Mouse (Mus musculus) liver, embryonic 14.5 days (tissue): ENCODE results near the gene Ggt6. TPM values are rescaled to one million over a fixed set of nuclear protein-coding genes. Genes with fewer than 3 reads are reported as not detected.

Experiments used
- ATAC-seq: fragments of 200-750 bp; cut with Nextera tagmentation; 2 replicates; pipeline ENCODE4 v1.8.0; 2017; ENCODE audit warnings: moderate number of reproducible peaks, mild to moderate bottlenecking, moderate library complexity; ENCODE audit not compliant: insufficient read depth
- DNase-seq, 3 experiments: peaks; one replicate each; pipeline ENCODE4 v3.0.0-alpha.2; 2012 to 2013; ENCODE audit warnings: low read depth in 3 of 3, low spot score in 3 of 3
- H3K27ac ChIP-seq: fragments of 300-500 bp; sonication (generic); 2 replicates; pipeline ENCODE4 v1.5.1; 2014; ENCODE audit warnings: moderate library complexity, mild to moderate bottlenecking, control low read depth, inconsistent platforms
- H3K27me3 ChIP-seq: fragments of 300-500 bp; sonication (generic); 2 replicates; pipeline ENCODE4 v1.6.1; 2014; ENCODE audit warnings: mild to moderate bottlenecking, low read length, moderate library complexity; ENCODE audit not compliant: control insufficient read depth, insufficient read depth
- H3K36me3 ChIP-seq: fragments of 300-500 bp; sonication (generic); replicated peaks from 2 replicates; pipeline ENCODE4 v1.6.1; 2014; ENCODE audit warnings: low read depth; ENCODE audit not compliant: control insufficient read depth, insufficient read depth
- H3K4me1 ChIP-seq, 2 experiments: fragments of 200-500 bp in 1 of 2; fragments of 300-500 bp in 1 of 2; sonication (generic) in 1 of 2; replicated peaks; 2 replicates each; pipeline ENCODE4 v1.6.1; 2012 to 2014; ENCODE audit warnings: antibody characterized with exemption in 1 of 2, inconsistent platforms in 1 of 2, low read length in 1 of 2; ENCODE audit not compliant: control insufficient read depth in 2 of 2, insufficient read depth in 2 of 2
- H3K4me2 ChIP-seq: fragments of 300-500 bp; sonication (generic); 2 replicates; pipeline ENCODE4 v1.6.1; 2014; ENCODE audit warnings: low read depth, mild to moderate bottlenecking, control low read depth, moderate library complexity
- H3K4me3 ChIP-seq, 2 experiments: fragments of 200-500 bp in 1 of 2; fragments of 300-500 bp in 1 of 2; sonication (generic) in 1 of 2; 2 replicates each; pipeline ENCODE4 v1.5.1; 2012 to 2014; ENCODE audit warnings: low read depth in 2 of 2, low read length in 2 of 2, mild to moderate bottlenecking in 2 of 2, control low read depth in 1 of 2, inconsistent platforms in 1 of 2, moderate library complexity in 1 of 2; ENCODE audit not compliant: insufficient read depth in 1 of 2
- H3K9ac ChIP-seq: fragments of 300-500 bp; sonication (generic); replicated peaks from 2 replicates; pipeline ENCODE4 v1.6.1; 2014; ENCODE audit warnings: mild to moderate bottlenecking, control low read depth, moderate library complexity
- H3K9me3 ChIP-seq: fragments of 300-500 bp; sonication (generic); 2 replicates; pipeline ENCODE4 v1.6.1; 2016; ENCODE audit warnings: low read length, mixed read lengths; ENCODE audit not compliant: control insufficient read depth
- CTCF ChIP-seq: IDR thresholded peaks from 2 replicates; pipeline ENCODE4 v1.5.1; 2016; ENCODE audit warnings: antibody characterized with exemption, low read depth, control low read depth
- EP300 ChIP-seq: IDR thresholded peaks from 2 replicates; pipeline ENCODE4 v1.6.1; 2016; ENCODE audit warnings: antibody characterized with exemption, low read depth
- WGBS: fragments of 180-500 bp; shearing (Covaris S2); extraction: QIAGEN DNeasy Blood & Tissue Kit; methylation state at CpG from one replicate; pipeline ENCODE4 v1.1.7; 2014; ENCODE audit not compliant: insufficient replicate concordance; 5-methylcytosine and 5-hydroxymethylcytosine counted together
- polyA plus RNA-seq, 2 experiments: library from polyadenylated mRNA; depleted of rRNA in 1 of 2; stranded (reverse) in 1 of 2; unstranded in 1 of 2; fragments of >200 nt; fragmentation: Nextera tagmentation in 1 of 2; extraction: Ambion mirVana in 1 of 2; gene quantifications; 2 replicates each; pipeline versions ENCODE4 v1.2.1 to v1.2.3; 2012 to 2014

The Ggt6 gene
- polyA plus RNA-seq, 2 experiments = 0.10 to 0.25 TPM

DNA sequence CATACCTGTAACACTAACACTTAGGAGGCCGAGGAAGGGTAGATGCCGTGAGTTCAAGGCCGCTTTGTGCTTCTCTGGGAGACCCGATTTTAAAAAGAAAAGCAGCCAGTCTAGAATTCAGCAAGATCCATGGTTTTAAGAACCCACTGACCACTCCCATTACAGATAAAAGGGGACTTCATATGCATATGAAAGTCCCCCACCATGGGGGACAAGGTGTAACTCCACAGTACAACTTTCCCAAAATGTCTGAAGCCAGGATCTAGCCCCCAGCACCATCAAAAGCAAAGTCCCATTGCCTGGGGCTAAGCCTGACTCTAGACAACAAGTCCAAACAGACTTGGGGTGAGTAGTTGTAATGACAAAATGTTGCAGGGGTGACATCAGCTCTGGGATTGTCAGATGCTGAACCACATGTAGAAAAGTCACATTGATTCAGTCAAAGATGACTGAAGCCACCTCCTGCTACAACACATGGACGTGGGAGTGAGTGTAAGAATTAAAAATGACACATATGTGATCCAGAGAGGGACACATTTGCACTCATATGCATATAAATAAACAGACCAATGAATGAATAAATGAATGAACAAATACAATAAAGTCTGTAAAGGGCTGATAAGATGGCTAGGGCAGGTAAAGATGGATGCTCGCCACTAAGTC lies 14.7 kb upstream of the Ggt6 start:
- TF ChIP-seq EP300 = no peak
- TF ChIP-seq CTCF = no peak
- no peak overlapping the region for H3K27ac ChIP-seq
- H3K9me3 ChIP-seq = no peaks in the 10 kb centered on the region
- no peak overlapping the region for H3K4me2 ChIP-seq
- H3K4me3 ChIP-seq = no peak overlapping the region
- H3K36me3 ChIP-seq = no peaks in the 10 kb centered on the region
- H3K9ac ChIP-seq = no peak overlapping the region; the same call in 1 of the 2 replicates
- H3K27me3 ChIP-seq = no peaks in the 10 kb centered on the region
- DNase-seq (no peak), ATAC-seq (no peak)
- 70% methylated on average over 6 of the region's 6 CpGs for WGBS
- peaks cover 3 to 13% of the 10 kb centered on the region in 2 experiments for H3K4me1 ChIP-seq

DNA sequence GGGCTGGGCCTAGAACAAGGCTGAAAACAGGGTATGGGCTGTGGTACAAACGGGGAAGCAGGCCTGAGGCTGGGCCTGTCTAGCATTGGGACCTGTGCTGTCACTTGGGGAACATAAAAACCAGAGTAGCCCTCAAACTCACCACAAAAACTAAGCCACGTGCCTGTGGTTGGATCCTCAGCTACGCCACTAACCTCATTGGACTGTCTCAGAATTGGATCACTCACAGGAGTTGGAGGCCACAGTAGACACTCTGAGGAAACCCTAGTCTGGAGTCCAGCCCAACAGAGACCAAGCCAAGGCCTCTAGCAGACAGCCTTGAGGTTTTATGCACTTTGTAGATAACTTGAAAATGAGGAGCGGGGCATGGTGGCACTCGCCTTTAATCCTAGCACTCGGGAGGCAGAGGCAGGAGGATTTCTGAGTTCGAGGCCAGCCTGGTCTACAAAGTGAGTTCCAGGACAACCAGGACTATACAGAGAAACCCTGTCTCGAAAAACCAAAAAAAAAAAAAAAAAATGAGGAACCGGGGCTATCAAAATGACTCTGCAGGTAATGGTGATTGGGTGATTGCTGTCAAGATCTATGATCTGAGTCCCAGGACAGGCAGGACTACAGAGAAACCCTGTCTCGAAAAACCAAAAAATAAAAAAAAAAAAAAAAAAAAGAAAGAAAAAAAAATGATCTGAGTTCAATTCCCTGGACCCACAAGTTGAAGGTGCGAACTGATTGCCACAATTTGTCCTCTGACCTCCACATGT lies 13.6 kb upstream of the Ggt6 start:
- DNase-seq = no peak
- H3K27me3 ChIP-seq = no peaks in the 10 kb centered on the region
- H3K4me2 ChIP-seq = no peak overlapping the region
- no peaks in the 10 kb centered on the region for H3K9me3 ChIP-seq
- no peak overlapping the region for H3K4me3 ChIP-seq
- no peak overlapping the region for H3K9ac ChIP-seq
- H3K36me3 ChIP-seq = no peaks in the 10 kb centered on the region
- H3K4me1 ChIP-seq = peaks cover 0 to 3% of the 10 kb centered on the region in 2 experiments; a peak in 2 of 4 replicates
- ATAC-seq = no peak
- TF ChIP-seq CTCF = no peak
- TF ChIP-seq EP300 = no peak
- no peak overlapping the region for H3K27ac ChIP-seq
- 51% methylated on average over 11 of the region's 11 CpGs for WGBS

DNA sequence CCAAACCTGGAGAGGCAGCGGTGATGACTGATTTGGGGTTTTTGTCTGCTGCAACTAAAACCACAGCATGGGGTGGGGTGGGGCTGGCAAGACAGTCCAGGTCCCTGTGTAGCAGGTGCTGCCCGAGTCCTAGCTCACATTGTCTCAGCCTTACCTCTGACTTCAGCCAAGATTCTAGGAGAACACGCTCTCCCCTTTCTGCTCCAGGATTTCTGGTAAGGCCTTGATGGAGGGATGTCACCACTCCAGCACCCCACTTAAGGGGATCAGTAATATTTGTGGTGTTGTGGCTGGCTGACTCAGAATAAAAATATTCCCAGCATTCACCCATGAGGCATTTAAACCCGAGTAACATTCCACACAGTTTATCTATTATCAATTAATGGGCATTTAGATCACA lies 11.6 kb upstream of the Ggt6 start:
- Histone ChIP-seq H3K9ac (no peak overlapping the region), H3K4me1 (no peaks in the 10 kb centered on the region), H3K36me3 (no peaks in the 10 kb centered on the region), H3K27ac (no peak overlapping the region), H3K4me2 (no peak overlapping the region), H3K9me3 (no peaks in the 10 kb centered on the region), H3K4me3 (no peak overlapping the region), H3K27me3 (no peaks in the 10 kb centered on the region)
- WGBS = 49% methylated on average over 4 of the region's 4 CpGs
- DNase-seq (no peak), ATAC-seq (no peak)
- TF ChIP-seq CTCF = no peak
- no peak for TF ChIP-seq EP300

DNA sequence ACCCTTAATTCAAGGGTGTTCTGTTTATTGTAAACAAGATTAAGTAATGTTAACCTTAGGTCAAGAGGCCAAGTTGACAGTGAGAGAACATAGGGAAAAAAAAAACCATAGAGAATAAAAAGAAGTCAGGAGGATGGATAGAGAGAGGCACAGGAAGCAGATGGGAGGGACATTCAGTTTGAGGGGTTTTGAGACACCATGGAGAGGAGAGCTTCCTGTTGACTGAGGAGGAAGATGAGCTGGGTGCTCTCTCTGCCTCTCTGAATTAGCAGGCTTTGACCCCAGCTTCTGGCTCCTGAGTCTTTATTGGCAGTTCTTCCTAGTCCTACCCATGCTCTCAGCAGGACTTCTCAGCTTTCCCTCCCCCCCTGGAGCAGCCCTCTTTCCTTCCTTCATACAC lies 10.1 kb upstream of the Ggt6 start:
- Histone ChIP-seq H3K27me3 (no peaks in the 10 kb centered on the region), H3K27ac (no peak overlapping the region), H3K9ac (no peak overlapping the region), H3K9me3 (no peaks in the 10 kb centered on the region), H3K36me3 (no peaks in the 10 kb centered on the region), H3K4me2 (no peak overlapping the region), H3K4me3 (no peak overlapping the region), H3K4me1 (peaks cover 0 to 3% of the 10 kb centered on the region in 2 experiments; a peak in 2 of 4 replicates)
- ATAC-seq = no peak
- no peak for DNase-seq
- TF ChIP-seq CTCF = no peak
- no peak for TF ChIP-seq EP300

DNA sequence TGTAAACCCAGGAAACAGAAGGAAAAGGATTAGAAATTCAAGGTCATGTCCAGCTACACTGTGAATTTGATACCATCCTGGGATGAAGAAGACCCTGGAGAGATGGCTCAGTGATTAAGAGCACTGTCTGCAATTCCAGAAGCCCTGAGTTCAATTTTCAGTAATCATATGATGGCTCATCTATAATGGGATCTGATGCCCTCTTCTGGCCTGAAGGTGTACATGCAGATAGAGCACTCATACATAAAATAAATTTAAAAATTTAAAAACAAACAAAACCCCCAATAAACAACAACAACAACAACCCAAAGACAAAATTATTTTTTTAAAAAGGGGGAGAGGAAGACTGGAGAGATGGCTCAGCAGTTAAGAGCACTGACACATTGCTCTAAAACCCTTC lies 8.4 kb upstream of the Ggt6 start:
- Histone ChIP-seq H3K36me3 (no peaks in the 10 kb centered on the region), H3K4me2 (no peak overlapping the region), H3K27ac (no peak overlapping the region), H3K27me3 (no peaks in the 10 kb centered on the region), H3K4me1 (peaks cover 0 to 3% of the 10 kb centered on the region in 2 experiments; a peak in 2 of 4 replicates), H3K4me3 (no peak overlapping the region), H3K9me3 (no peaks in the 10 kb centered on the region), H3K9ac (no peak overlapping the region)
- no peak for ATAC-seq
- DNase-seq = no peak
- peak; percentile 24; the same call in 1 of the 2 replicates for TF ChIP-seq CTCF
- TF ChIP-seq EP300 = no peak
